Mouse (Mus musculus): ENCODE data around the gene Adgrd1.

Gene Adgrd1

DNA sequence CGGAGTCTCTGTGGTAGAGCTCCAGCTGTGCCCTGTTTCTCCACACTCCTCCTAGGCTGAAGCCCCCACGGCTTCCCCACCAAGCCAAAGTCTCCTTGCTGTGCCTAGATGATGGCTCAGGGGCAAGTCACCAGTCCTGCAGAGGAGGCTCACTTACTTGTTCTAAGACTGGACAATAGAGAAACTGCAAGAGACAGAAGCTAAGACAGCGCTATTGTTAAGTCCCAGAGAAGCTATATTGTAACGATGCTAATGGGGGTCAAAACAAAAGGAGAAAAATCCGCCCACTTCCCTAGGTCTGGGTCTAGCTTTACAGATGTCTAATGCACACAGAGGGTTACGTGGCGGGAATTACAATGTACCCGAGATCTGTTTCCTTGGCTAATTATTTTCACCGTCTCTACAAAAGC, 59.4 kb downstream of the Adgrd1 start:
- DNase-seq (ENCODE audit: extremely low spot score), result peak; percentile 48

DNA sequence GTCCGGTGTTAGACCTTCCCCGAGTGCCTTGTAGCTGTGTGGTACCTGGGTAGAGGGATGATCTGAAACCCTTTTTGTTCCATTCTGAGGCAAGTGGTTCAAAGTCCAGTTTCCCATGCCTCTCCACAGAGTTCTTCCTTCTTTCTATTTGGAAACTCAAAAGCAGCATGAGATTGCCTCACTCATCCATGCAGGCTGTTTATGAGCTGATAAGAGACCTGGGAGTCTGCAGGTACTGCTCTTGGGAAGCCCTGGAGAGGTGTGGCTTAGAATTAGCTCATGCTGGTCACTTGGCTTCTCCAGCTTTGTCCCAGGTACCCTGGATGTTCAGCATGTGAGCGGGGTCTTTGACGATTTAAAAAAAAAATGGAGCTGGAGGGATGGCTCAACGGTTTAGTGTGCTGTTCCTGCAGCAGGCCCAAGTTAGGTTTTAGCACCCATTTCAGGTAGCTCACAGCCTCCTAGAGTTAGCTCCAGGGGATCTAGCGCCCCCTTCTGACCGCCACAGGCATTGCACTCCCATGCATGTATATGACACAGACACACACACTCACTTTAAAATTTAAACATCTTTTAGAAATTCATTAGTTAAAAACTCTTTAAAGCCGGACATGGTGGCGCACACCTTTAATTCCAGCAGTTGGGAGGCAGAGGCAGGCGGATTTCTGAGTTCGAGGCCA, 65.0 kb downstream of the Adgrd1 start:
- DNase-seq (ENCODE audit: extremely low spot score), result no peak

DNA sequence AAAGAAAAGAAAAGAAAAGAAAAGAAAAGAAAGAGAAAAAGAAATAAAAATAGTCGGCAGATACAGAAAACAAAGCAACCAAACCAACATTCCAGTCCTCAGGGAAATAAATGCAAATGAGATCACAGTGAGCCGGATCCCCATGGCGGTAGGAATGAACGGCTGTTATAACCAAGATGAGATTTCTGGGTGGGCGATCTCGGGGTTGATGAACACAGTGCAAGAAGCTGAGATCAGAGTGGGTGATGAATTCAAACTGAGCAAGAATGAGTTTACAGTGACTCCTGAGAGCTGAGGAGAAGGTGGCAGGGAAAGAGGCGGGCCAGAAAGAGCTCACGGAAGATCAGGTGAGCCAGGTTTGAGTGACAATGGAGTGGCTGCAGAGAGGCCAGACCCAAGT, 66.9 kb downstream of the Adgrd1 start:
- no peak for DNase-seq (ENCODE audit: extremely low spot score)

DNA sequence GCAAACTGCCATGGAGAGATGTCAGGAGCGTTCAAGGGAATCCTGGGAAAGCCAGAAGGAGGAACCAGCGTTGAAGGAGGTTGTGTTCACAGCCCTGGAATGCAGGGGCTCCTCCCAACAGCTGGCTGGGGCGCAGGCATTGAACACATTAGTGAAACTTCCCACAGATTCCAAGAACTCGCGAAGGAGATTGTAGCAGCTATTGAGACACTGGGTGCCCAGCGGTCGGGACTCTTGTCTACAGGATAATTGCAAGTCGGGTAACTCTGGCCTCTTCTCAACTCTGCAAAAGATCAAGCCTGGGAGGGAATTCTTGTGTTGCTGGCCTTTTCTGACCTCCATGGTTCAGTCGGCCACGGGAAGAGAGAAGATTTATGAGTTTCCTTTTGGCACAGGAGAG, 67.5 kb downstream of the Adgrd1 start:
- DNase-seq (ENCODE audit: extremely low spot score), result peak; percentile 47

- DNase-seq (ENCODE audit: extremely low spot score), result no peak
These were observed 68.5 kb downstream of the Adgrd1 start for GRCm38 (mm10) chr5:129164911-129165584.

DNA sequence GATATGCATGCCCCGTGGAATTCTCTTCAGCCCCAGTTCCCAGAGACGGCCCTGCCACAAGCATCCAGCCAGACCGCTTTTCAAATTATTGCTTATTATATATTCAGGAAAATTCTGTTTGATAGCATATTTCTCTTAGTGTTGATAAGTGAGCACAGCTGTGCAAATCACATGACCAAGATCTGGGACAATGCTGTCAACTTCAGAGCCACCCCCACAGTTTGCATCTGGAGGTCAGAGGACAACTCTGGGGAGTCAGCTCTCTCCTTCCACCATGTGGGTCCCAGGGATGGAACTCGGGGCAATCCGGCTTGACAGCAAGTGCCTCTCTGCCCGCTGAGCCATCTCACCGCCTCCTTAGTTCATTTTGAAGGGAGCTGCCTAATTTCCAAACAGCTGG, 69.0 kb downstream of the Adgrd1 start:
- no peak for DNase-seq (ENCODE audit: extremely low spot score)

DNA sequence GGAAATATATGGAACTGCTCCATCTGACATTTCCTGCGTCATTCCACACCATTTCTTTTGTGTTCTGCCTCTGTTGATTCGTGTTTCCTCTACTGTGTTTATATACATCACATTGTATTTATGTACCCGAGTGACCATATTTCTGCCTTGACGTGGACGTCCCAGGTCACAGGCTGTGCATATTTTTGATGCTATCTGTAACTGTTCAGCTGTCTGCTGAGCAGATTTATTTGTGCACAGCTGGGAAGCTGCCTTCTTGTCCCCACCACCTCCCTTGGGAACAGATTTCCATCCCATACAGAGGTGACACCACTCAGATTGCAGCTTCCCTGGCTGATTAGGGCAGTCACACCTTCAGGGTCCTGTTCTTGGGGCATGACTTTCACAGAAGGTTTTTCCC, 72.5 kb downstream of the Adgrd1 start:
- no peak for DNase-seq (ENCODE audit: extremely low spot score)

GRCm38 (mm10) chr5:129169567-129169966, 73.0 kb downstream of the Adgrd1 start:
- DNase-seq (ENCODE audit: extremely low spot score), result peak; percentile 40

DNA sequence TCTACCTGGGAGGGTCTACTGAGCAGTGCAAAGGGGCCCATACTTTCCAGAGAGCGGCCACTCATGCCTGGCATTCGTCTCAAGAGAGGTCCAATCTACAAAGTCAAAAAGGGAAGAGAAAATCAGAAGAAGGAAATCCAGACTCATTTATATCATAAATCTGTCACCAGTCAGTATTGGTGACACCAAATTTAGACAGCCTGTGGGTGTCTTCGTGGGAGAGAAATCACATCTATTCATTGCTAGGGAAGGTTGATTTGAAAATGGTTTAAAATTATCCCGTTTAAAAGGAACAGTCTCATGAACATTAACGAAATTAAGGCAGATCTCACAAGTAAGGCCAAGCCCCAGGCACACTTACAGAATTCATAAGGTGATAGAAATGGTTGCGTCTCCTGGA, 76.0 kb downstream of the Adgrd1 start:
- no peak for DNase-seq (ENCODE audit: extremely low spot score)

DNA sequence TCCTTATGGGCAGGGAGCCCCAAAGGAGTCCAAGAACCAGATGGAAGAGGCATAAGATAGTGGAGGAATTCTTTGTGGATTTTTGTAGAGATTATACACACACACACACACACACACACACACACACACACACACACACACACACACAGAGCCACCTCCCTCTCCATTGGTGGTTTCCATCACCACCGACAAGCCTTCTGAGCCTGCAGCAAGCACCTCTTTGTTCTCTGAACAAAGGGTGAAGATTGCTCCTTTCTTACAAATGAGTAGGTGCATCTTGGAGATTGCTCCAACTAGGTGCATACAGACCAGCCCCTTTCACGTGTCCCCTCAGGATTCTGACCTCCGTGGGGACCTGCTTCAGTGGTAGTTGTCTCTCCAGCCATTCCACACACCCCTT, 79.4 kb downstream of the Adgrd1 start:
- DNase-seq (ENCODE audit: extremely low spot score), result no peak

DNA sequence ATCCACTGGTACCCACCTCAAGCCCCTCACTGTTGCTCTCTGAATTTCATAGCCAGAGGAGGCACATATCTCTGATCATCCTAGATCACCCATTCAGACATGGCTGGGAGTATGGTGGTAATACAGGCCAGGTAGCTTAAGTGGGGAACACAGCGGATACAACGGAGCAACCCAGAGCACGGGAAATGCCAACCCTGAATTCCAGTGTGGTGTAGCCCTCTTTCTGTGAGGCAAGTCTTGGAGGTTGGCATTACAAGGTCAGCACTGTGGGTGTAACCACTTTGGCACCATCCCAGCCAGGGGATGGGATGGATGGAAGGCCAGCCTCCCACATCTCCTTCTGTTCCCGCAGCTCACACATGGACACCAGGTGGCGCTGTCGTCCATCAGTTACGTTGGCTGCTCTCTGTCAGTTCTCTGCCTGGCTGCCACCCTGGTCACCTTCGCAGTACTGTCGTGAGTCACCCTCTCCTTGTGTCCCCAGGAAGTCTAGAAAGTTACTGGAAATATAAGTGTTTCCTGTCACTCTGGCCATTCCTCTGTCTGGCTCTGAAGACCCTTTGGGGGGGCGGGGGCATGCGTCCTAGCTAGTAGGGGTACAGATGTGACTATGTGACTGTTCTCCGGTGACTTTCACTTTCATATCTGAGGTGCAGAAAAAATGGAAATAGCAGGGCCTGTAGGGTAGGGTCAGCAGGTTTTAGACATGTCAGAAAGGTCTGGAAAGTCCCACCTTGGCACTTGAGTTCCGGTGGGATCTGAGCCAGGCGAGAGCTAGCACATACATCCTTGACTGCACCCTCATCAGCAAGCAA, 81.4 kb downstream of the Adgrd1 start:
- DNase-seq (ENCODE audit: extremely low spot score), result peak; percentile 80

- DNase-seq (ENCODE audit: extremely low spot score), result no peak
These were observed 82.8 kb downstream of the Adgrd1 start for GRCm38 (mm10) chr5:129179356-129179755.

GRCm38 (mm10) chr5:129179995-129180714, 83.6 kb downstream of the Adgrd1 start:
- DNase-seq (ENCODE audit: extremely low spot score), result no peak

GRCm38 (mm10) chr5:129180715-129181228, 84.2 kb downstream of the Adgrd1 start:
- DNase-seq (ENCODE audit: extremely low spot score), result no peak

DNA sequence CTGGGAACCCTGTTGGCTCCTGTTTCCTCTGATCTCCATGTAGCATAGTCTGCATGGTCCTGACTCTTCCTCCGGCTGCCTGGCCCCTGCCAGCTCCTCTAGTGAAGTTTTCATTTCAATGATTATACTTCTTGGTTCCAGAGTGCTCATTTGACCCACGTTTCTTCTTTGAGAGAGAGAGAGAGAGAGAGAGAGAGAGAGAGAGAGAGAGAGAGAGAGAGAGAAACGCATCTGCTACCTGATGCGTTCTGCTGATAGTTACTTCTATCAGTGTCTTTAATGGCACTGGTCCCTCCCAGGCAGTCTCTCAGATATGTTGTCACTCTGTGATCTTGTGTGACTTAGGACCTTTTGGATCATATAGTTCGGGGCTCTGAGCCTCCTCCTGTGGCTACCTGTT, 84.9 kb downstream of the Adgrd1 start:
- DNase-seq (ENCODE audit: extremely low spot score), result no peak

- no peak for DNase-seq (ENCODE audit: extremely low spot score)
These were observed 86.0 kb downstream of the Adgrd1 start for GRCm38 (mm10) chr5:129182554-129182953.

- DNase-seq (ENCODE audit: extremely low spot score), result peak; percentile 44
These were observed 89.7 kb downstream of the Adgrd1 start for GRCm38 (mm10) chr5:129186260-129186659.

GRCm38 (mm10) chr5:129186926-129187325, 90.4 kb downstream of the Adgrd1 start:
- no peak for DNase-seq (ENCODE audit: extremely low spot score)

GRCm38 (mm10) chr5:129189071-129189470, 92.5 kb downstream of the Adgrd1 start:
- no peak for DNase-seq (ENCODE audit: extremely low spot score)

GRCm38 (mm10) chr5:129190077-129190476, 93.5 kb downstream of the Adgrd1 start:
- DNase-seq (ENCODE audit: extremely low spot score), result no peak

DNA sequence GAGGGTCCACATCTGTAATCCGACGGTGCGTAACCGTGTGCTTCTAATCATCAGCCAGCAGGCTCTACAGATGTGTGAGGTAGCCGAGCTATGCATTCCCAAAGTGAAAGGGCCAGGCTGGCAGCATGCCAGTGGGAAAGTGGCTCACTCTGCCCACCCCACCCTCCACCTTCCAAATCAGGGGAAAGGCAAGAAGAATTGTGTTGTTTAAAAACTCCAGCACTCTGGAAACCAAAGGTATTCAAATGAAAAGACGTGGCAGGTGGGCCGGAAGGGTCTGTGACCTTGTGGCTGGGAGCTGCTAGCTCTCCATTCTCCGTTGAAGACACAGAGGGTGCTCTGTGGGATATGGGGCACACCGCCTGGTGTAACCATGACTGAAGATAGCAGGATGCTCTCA, 100.0 kb downstream of the Adgrd1 start:
- DNase-seq (ENCODE audit: extremely low spot score), result no peak

- DNase-seq (ENCODE audit: extremely low spot score), result no peak
These were observed 100.5 kb downstream of the Adgrd1 start for GRCm38 (mm10) chr5:129196971-129197519.
